Mouse (Mus musculus) erythroblast, embryonic 14.5 days (primary cell): ENCODE results near the gene Chsy1. TPM values are rescaled to one million over a fixed set of nuclear protein-coding genes. Genes with fewer than 3 reads are reported as not detected.

Source experiments
- H3K27me3 ChIP-seq: 2 replicates; pipeline ENCODE4 v1.6.1; 2012; ENCODE audit warnings: inconsistent platforms; ENCODE audit not compliant: control insufficient read depth
- H3K36me3 ChIP-seq: 2 replicates; pipeline ENCODE4 v1.6.1; 2012; ENCODE audit warnings: mild to moderate bottlenecking, inconsistent platforms; ENCODE audit not compliant: control insufficient read depth
- H3K4me1 ChIP-seq: 2 replicates; pipeline ENCODE4 v1.6.1; 2012; ENCODE audit warnings: inconsistent platforms; ENCODE audit not compliant: control insufficient read depth
- H3K4me3 ChIP-seq: replicated peaks from 2 replicates; pipeline ENCODE3; 2012; ENCODE audit warnings: moderate library complexity, mild to moderate bottlenecking, inconsistent platforms
- H3K9me3 ChIP-seq: 2 replicates; pipeline ENCODE4 v1.6.1; 2012; ENCODE audit warnings: low read length, inconsistent platforms, mixed read lengths; ENCODE audit not compliant: control insufficient read depth
- GATA1 ChIP-seq: IDR thresholded peaks from 2 replicates; pipeline ENCODE4 v1.6.1; 2012; ENCODE audit warnings: low read length, inconsistent platforms, mixed read lengths
- TAL1 ChIP-seq: IDR thresholded peaks from 3 replicates; pipeline ENCODE4 v1.6.1; 2012; ENCODE audit warnings: low read length, inconsistent platforms, mixed read lengths
- polyA plus RNA-seq: library from polyadenylated mRNA; stranded (reverse); fragments of >175 nt; gene quantifications from 2 replicates; pipeline ENCODE4 v1.2.3, GENCODE M21; 2012

Chsy1 gene
- polyA plus RNA-seq: 1.4 and 1.5 TPM in 2 replicates

DNA sequence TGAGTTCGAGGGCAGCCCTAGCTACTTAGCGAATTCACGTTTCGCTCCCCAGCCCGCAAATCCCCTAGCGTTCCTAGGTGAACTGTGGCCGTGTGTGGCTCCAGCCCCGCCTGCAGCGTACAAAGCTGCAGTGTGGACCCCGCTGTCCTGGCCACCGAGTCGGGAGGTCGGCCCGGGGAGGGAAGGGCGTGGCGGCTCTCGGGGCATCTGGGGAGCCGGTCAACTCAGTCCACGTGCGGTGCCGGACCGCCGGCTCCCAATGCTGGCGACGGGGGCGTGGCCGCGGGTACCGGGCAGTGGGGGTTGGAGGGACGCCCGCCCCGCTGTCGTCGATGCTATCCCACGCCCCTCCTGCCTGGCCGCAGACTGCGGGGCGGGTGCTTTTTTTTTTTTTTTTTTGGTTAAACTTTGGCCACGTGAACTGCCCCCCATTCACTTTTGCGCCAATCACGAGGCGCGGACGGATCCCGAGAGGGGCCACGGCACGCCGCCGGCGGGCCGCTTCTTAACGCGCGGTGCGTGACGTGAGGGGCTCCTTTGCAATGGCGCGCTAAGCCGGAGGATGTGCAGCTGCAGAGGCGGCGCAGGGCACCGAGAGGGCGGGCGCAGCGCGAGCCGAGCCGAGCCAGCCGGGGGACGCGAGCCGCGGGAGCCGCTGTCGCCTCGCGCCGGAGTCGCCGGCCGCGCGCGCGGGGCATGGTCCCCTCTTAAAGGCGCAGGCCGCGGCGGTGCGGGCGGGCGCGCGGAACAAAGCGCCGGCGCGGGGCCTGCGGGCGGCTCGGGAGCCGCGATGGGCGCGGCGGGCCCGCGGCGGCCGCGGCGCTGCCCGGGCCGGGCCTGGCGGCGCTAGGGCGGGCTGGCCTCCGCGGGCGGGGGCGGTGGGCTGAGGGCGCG lies at the start of gene Chsy1:
Chsy1 (plus strand) TSS at position 555 of the 894 bp plus-strand sequence.
- H3K4me1 ChIP-seq: peaks cover 54% of the 10 kb centered on the region
- H3K27me3 ChIP-seq: peaks cover 16% of the 10 kb centered on the region
- peak within 1 kb of the TSS; percentile 87 for H3K4me3 ChIP-seq
- TF ChIP-seq TAL1: no peak
- no peak for TF ChIP-seq GATA1
- peaks cover 12% of the 10 kb centered on the region for H3K36me3 ChIP-seq
- H3K9me3 ChIP-seq: no peaks in the 10 kb centered on the region

DNA sequence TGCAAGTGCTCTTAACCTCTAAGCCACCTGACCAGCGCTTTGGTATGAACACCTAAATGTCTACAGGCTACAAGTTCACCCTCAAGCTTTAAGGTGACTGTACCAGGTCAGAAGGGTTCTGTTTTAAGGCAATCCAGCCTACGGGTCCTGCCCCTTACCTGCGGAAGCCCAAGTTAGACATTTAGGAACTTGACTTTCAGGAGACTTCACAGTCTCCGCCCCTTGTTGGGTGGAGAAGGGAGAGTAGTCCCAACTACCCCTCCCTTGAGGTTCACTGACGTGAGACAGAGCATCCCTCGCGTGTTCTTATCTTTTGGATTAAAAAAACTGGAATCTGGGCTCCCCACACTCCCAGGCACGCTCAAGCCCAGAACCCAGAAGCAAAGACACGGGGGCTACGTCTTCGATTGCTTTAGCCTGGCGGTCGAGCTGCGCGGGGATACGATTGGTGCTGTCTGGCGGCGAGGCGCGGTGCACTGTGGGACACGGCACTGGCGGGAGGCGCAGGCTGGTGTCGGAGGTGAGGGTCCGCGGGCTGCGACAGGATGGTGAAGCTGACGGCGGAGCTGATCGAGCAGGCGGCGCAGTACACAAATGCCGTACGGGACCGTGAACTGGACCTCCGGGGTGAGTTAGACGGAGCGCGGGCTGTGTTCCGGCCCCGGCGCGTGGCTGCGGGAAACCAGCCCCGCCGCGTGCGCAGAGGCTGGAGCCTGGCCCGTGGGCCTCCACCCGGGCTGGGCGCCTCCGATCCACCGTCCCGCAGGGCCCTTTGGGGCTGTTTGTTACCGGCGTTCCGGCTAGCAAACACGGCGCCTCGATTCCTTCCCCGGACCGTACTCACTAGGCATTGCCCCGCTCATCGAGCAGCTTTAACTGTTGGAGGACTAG lies 49.0 kb upstream of the Chsy1 start:
- no peaks in the 10 kb centered on the region; the same call in 1 of the 2 replicates for H3K27me3 ChIP-seq
- peaks cover 29% of the 10 kb centered on the region for H3K4me1 ChIP-seq
- TF ChIP-seq GATA1 (no peak), TAL1 (no peak)
- peaks cover 33% of the 10 kb centered on the region for H3K36me3 ChIP-seq
- H3K4me3 ChIP-seq: peak overlapping the region; percentile 96
- no peaks in the 10 kb centered on the region for H3K9me3 ChIP-seq

DNA sequence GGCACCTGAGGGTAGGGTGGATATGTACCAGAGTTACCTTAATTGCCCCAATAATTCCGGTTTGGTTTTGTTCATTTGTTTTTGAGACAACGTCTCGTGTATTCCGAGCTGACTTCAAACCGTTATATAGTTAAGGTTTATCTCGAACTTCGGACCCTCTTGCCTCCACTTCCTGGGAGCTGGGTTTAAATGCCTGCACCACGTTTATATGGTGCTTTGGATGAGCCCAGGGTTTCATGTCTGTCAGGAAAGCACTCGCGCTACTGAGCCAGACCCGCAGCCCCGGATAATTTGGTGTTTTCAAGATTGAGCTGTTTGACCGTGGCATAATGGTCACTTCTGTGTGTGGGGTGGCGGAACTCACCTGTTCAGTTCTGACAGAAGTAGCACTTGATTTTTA lies 48.3 kb upstream of the Chsy1 start:
- Histone ChIP-seq H3K9me3 (no peaks in the 10 kb centered on the region), H3K4me1 (peaks cover 29% of the 10 kb centered on the region), H3K4me3 (peak overlapping the region; percentile 96), H3K27me3 (no peaks in the 10 kb centered on the region; the same call in 1 of the 2 replicates), H3K36me3 (peaks cover 39% of the 10 kb centered on the region)
- no peak for TF ChIP-seq TAL1
- no peak for TF ChIP-seq GATA1

DNA sequence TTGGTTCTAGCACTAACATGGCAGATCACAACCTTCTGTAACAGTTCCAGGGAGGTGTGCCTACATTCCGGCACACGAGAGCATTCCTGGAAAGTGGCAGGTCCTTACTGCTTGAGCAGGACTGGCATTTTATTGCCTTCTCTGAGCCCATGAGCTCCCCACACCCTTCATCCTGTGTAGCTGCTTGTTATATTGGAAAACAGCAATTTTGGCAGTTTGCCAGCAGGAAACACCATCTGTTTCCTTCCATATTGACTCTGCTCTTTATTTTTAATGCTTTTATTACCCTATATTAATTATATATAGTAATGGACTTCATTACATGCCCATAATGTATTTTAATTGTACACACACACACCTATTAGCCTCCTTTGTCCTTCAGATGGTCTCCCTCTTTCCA lies 32.9 kb upstream of the Chsy1 start:
- peaks cover 64% of the 10 kb centered on the region for H3K36me3 ChIP-seq

GRCm38 (mm10) chr7:66079364-66080230 lies 29.7 kb upstream of the Chsy1 start, which contains the start of gene Selenos:
Gene Selenos, plus strand, starts transcription at chr7:66079649.
- Histone ChIP-seq H3K9me3 (no peaks in the 10 kb centered on the region), H3K27me3 (no peaks in the 10 kb centered on the region), H3K36me3 (peaks cover 55% of the 10 kb centered on the region), H3K4me1 (peaks cover 26% of the 10 kb centered on the region), H3K4me3 (peak within 1 kb of the TSS; percentile 71)
- TF ChIP-seq TAL1: no peak

More for the DNA sequence above, 32.9 kb upstream of the Chsy1 start:
- TF ChIP-seq GATA1: no peak
- TF ChIP-seq TAL1: no peak
- Histone ChIP-seq H3K4me1 (peaks cover 24% of the 10 kb centered on the region), H3K9me3 (no peaks in the 10 kb centered on the region), H3K4me3 (no peak overlapping the region), H3K27me3 (no peaks in the 10 kb centered on the region)

GRCm38 (mm10) chr7:66080231-66080613 lies 29.1 kb upstream of the Chsy1 start:
- H3K36me3 ChIP-seq: peaks cover 55% of the 10 kb centered on the region

GRCm38 (mm10) chr7:66083757-66084156 lies 25.6 kb upstream of the Chsy1 start:
- peaks cover 22% of the 10 kb centered on the region for H3K4me1 ChIP-seq
- no peaks in the 10 kb centered on the region for H3K27me3 ChIP-seq
- H3K36me3 ChIP-seq: peaks cover 63% of the 10 kb centered on the region
- no peak for TF ChIP-seq GATA1
- H3K4me3 ChIP-seq: no peak overlapping the region
- no peaks in the 10 kb centered on the region for H3K9me3 ChIP-seq

More at GRCm38 (mm10) chr7:66080231-66080613, 29.1 kb upstream of the Chsy1 start:
- peak overlapping the region; percentile 71 for H3K4me3 ChIP-seq
- H3K27me3 ChIP-seq: no peaks in the 10 kb centered on the region
- TF ChIP-seq TAL1 (no peak), GATA1 (no peak)
- H3K9me3 ChIP-seq: no peaks in the 10 kb centered on the region
- H3K4me1 ChIP-seq: peaks cover 26% of the 10 kb centered on the region

- no peaks in the 10 kb centered on the region for H3K27me3 ChIP-seq
- H3K9me3 ChIP-seq: no peaks in the 10 kb centered on the region
- peaks cover 16% of the 10 kb centered on the region for H3K4me1 ChIP-seq
- no peak overlapping the region for H3K4me3 ChIP-seq
- no peak for TF ChIP-seq GATA1
- TF ChIP-seq TAL1: no peak
- H3K36me3 ChIP-seq: peaks cover 69% of the 10 kb centered on the region
Observed at GRCm38 (mm10) chr7:66084546-66084945, 24.8 kb upstream of the Chsy1 start.
